Mouse (Mus musculus) forebrain, embryonic 15.5 days (tissue): ENCODE results near the gene Rpl41. TPM values are rescaled to one million over a fixed set of nuclear protein-coding genes. Genes with fewer than 3 reads are reported as not detected.
"Not testable (repeated sequence)": the region's sequence is repeated elsewhere in the genome, so short reads cannot be mapped to it uniquely, and the experiment has no call there.

Experiments
- ATAC-seq: fragments of 200-750 bp; cut with Nextera tagmentation; replicated peaks from 2 replicates; pipeline ENCODE4 v1.8.0; 2017; ENCODE audit warnings: mild to moderate bottlenecking, moderate TSS enrichment, moderate library complexity
- H3K27ac ChIP-seq: fragments of 300-500 bp; sonication (generic); replicated peaks from 2 replicates; pipeline ENCODE4 v1.5.1; 2015; ENCODE audit warnings: mild to moderate bottlenecking, inconsistent platforms
- H3K27me3 ChIP-seq: fragments of 300-500 bp; sonication (generic); 2 replicates; pipeline ENCODE4 v1.6.1; 2015; ENCODE audit warnings: inconsistent platforms
- H3K36me3 ChIP-seq: fragments of 300-500 bp; sonication (generic); 2 replicates; pipeline ENCODE4 v1.6.1; 2015; ENCODE audit warnings: mild to moderate bottlenecking, inconsistent platforms
- H3K4me1 ChIP-seq: fragments of 300-500 bp; sonication (generic); 2 replicates; pipeline ENCODE4 v1.6.1; 2015; ENCODE audit warnings: inconsistent platforms
- H3K4me2 ChIP-seq: fragments of 300-500 bp; sonication (generic); replicated peaks from 2 replicates; pipeline ENCODE4 v1.6.1; 2015; ENCODE audit warnings: mild to moderate bottlenecking, inconsistent platforms
- H3K4me3 ChIP-seq: fragments of 300-500 bp; sonication (generic); 2 replicates; pipeline ENCODE4 v1.5.1; 2015; ENCODE audit warnings: mild to moderate bottlenecking, inconsistent platforms
- H3K9ac ChIP-seq: fragments of 300-500 bp; sonication (generic); replicated peaks from 2 replicates; pipeline ENCODE4 v1.6.1; 2015; ENCODE audit warnings: mild to moderate bottlenecking, inconsistent platforms
- H3K9me3 ChIP-seq: fragments of 300-500 bp; sonication (generic); 2 replicates; pipeline ENCODE4 v1.6.1; 2016; ENCODE audit warnings: inconsistent platforms
- WGBS: fragments of 180-500 bp; shearing (Covaris S2); methylation state at CpG from one replicate; pipeline ENCODE4 v1.1.7; 2015; ENCODE audit warnings: mixed read lengths; 5-methylcytosine and 5-hydroxymethylcytosine counted together
- polyA plus RNA-seq: library from polyadenylated mRNA; unstranded; fragments of >200 nt; fragmentation: Nextera tagmentation; extraction: Ambion mirVana; gene quantifications from 2 replicates; pipeline ENCODE4 v1.2.1, GENCODE M21; 2015

Gene Rpl41
- polyA plus RNA-seq, 1 experiment from 2014 or later: 2,336 TPM

DNA sequence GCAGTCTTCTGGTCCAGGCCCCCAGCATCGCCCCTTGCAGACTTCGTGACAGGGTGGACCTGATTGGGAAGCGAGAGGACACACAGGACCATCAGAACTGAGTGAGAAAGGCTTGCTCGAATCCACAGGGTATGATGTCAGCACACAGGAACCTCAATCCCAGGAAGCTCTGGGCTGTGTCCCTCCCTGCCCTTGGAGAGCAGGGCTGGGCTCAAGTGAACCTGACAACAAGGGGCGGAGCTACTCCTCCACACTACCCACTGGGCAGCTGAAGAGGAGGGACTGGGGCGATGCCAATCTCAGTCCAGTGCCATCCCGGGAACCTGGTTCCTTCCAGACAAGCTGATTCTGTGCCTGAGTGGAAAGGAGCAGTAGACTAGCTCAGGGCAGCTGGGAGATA lies 34.5 kb upstream of the Rpl41 start:
- Histone ChIP-seq H3K4me3 (no peak overlapping the region), H3K9ac (no peak overlapping the region), H3K9me3 (no peaks in the 10 kb centered on the region), H3K4me2 (no peak overlapping the region), H3K4me1 (no peaks in the 10 kb centered on the region), H3K27me3 (peaks cover 16% of the 10 kb centered on the region), H3K27ac (no peak overlapping the region), H3K36me3 (no peaks in the 10 kb centered on the region)
- WGBS: 18% methylated on average over 7 of the region's 7 CpGs
- no peak for ATAC-seq

DNA sequence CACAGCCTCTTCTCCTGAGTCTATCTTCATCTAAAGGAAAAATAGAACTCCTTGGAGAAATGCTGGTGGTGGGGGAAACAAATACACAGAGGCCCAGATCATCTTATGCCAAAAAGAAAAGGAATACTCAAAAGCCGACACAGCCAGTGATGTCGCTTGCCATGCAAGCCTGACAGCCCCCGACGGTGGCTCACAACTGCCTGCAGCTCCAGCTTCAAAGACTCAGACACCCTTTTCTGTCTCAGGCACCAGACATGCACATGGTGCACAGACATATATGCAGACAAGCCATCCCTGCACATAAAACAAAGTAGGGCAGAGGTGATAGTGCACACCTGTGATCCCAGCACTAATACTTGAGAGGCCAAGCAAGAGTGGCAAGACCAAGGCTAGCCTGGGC lies 30.6 kb upstream of the Rpl41 start:
- Histone ChIP-seq H3K36me3 (no peaks in the 10 kb centered on the region), H3K4me1 (no peaks in the 10 kb centered on the region), H3K9ac (no peak overlapping the region), H3K4me2 (no peak overlapping the region), H3K4me3 (no peak overlapping the region), H3K27me3 (no peaks in the 10 kb centered on the region), H3K9me3 (no peaks in the 10 kb centered on the region), H3K27ac (no peak overlapping the region)
- no peak for ATAC-seq
- 82% methylated on average over 4 of the region's 4 CpGs for WGBS

DNA sequence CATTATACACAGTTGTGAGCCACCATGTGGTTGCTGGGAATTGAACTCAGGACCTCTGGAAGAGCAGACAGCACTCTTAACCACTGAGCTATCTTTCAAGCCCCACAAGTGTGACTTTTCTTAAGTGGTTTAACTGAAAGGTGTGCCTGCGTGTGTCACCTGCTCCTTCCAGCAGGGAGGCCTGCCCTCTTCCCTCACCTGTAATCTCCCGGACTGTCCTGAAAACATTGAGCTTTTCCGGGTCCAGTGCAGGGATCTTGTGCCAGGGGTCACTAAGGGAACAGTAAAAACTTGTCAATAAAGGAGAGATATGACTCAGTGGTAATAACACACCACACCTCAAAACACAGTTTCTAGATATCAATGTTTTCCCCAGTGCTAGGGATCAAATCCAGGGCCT lies 30.2 kb upstream of the Rpl41 start:
- no peak overlapping the region for H3K4me2 ChIP-seq
- no peaks in the 10 kb centered on the region for H3K4me1 ChIP-seq
- H3K36me3 ChIP-seq: no peaks in the 10 kb centered on the region
- H3K9ac ChIP-seq: no peak overlapping the region
- H3K27me3 ChIP-seq: no peaks in the 10 kb centered on the region
- no peak for ATAC-seq
- WGBS: 86% methylated on average over 3 of the region's 3 CpGs
- H3K27ac ChIP-seq: no peak overlapping the region
- H3K9me3 ChIP-seq: no peaks in the 10 kb centered on the region
- H3K4me3 ChIP-seq: no peak overlapping the region

DNA sequence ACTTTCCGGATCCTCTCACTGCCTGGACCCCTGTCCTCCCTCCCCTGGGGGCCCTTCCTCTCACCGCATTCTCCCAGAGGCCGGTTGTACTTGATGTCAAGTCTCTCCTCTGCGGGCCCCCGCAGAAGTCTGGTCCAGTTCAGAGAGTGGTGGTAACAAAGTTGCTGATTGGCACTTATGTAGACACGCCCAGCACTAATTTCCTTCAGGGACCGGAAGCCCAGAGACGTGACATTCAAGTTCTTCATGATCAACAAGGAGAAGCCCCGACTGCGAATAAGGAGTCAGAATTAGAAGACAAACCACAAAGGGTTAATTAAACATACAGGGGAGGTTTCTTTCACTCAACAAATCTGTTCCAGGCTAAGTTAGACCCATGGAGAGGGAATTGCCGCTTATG lies 29.2 kb upstream of the Rpl41 start:
- Histone ChIP-seq H3K27me3 (no peaks in the 10 kb centered on the region), H3K4me1 (no peaks in the 10 kb centered on the region), H3K4me2 (no peak overlapping the region), H3K9ac (no peak overlapping the region), H3K9me3 (no peaks in the 10 kb centered on the region), H3K36me3 (no peaks in the 10 kb centered on the region), H3K4me3 (no peak overlapping the region), H3K27ac (no peak overlapping the region)
- no peak for ATAC-seq
- WGBS: 85% methylated on average over 11 of the region's 11 CpGs

DNA sequence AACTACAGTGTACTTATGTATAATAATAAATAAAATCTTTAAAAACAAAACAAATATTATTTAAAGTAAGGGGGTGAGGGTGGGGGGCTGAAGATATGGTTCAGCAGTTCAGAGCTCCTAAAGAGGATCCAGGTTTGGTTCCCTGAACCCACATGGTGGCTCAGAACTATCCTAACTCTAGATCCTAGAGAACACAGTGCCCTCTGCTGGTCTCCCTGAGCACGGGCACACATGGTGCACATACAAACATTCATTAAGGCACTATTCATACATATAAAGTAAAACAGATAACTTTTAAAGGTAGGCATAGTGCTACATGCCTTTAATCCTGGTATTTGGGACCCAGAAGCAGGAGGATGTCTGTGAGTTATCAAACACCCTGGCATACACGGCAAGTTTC lies 26.0 kb upstream of the Rpl41 start:
- no peak for ATAC-seq
- Histone ChIP-seq H3K4me2 (no peak overlapping the region), H3K27me3 (no peaks in the 10 kb centered on the region), H3K9ac (no peak overlapping the region), H3K36me3 (no peaks in the 10 kb centered on the region), H3K4me3 (no peak overlapping the region), H3K4me1 (no peaks in the 10 kb centered on the region), H3K27ac (no peak overlapping the region), H3K9me3 (no peaks in the 10 kb centered on the region)
- WGBS: 90% methylated on average over 2 of the region's 2 CpGs

DNA sequence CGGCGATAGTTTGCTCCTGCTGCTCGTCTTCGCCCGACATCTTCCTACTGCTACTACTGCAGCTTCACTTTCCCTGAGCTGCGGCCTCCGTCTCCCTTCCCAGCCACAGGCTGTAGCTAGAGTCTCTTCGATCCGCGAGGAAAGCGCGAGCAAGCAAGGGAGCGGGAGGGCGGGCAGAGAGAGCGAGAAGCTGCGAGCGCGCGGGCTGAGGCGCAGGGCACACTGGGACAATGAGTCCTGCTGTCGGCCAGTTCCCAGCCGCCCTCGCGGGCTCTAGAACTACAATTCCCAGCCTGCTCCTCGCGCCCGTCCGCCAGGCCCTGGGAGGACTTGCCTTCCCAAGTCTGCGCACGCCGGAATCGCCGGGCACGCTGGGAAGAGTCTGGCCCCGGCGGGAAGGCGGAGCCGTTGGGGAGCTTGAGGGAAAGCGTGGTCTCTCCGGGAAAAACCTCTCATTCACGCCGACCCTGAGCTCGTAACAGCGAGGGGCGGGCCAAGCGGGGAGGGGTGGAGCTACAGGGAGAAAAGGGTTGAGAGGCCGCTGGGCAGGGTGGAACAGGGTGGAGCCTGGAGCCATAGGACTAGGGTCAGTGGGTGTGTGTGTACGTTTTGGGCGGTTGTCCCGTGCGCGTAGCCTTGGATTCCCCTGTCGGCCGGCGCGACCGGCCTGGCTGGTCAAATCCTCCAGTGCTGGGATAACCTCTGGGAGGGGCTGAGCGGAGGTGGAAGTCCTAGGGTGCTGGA lies 16.9 kb upstream of the Rpl41 start, which contains the start of gene Pa2g4:
Pa2g4 (minus strand) TSS at position 200 of the 744 bp plus-strand sequence.
- H3K4me1 ChIP-seq: peaks cover 18% of the 10 kb centered on the region
- H3K27ac ChIP-seq: peak within 1 kb of the TSS; percentile 95
- peak within 1 kb of the TSS; percentile 95 for H3K4me2 ChIP-seq
- peak within 1 kb of the TSS; percentile 90 for H3K4me3 ChIP-seq
- peaks cover 26% of the 10 kb centered on the region for H3K36me3 ChIP-seq
- no peaks in the 10 kb centered on the region for H3K9me3 ChIP-seq
- ATAC-seq: peak; percentile 100
- under 1% methylated on average over 58 of the region's 58 CpGs for WGBS
- H3K9ac ChIP-seq: peak within 1 kb of the TSS; percentile 92
- H3K27me3 ChIP-seq: no peaks in the 10 kb centered on the region

DNA sequence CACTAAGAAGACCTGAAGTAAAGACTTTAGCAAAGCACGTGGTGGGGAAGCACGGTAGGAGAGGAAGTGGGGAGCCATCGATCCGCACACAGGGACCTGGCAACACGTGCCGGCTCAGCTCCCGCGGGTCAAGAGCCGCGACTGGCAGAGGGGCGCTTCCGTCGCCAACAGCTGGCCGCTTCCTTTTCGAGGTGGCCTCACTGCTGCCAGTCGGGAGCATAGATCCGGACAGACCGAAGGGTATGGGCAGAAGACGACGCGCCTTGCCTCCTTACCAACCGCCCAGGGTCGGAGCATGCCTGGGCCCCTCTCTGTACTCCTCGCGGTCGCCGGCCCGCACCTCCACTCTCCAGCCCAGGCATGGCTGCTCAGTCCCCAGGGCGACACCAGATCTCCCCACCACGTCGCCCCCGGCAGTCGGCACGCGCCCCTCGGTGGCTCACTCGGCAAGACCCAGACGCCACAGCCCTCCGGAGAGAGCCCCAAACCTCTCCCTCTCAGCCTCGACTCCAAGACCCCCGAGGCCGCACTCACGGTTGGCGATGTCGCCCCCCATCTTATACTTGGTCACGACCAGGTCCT lies 16.2 kb upstream of the Rpl41 start:
- Histone ChIP-seq H3K4me2 (peak overlapping the region; percentile 95), H3K9ac (peak overlapping the region; percentile 92), H3K27ac (peak overlapping the region; percentile 95), H3K36me3 (peaks cover 33% of the 10 kb centered on the region), H3K4me1 (peaks cover 18% of the 10 kb centered on the region), H3K9me3 (no peaks in the 10 kb centered on the region), H3K27me3 (no peaks in the 10 kb centered on the region), H3K4me3 (peak overlapping the region; percentile 90)
- under 1% methylated on average over 46 of the region's 46 CpGs for WGBS
- ATAC-seq: peak; percentile 55

DNA sequence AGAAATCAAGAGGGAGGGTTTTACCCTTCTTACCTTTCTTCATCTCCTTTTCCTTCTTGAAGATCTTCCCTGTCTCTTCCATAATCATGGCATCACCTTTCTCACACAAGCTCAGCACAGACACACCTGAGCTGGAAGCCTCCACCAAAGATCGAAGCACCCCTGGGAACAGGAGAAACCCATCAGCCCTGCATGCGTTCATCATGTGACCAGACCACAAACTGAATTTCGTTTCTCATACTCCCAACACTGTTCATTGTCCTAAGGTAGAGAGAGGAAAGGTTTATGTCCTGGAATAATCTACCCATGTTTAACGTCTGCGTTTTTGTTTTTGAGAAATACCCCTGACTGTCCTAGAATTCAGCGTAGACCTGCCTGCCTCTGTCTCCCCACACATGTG lies 14.4 kb upstream of the Rpl41 start:
- Histone ChIP-seq H3K9me3 (no peaks in the 10 kb centered on the region), H3K27ac (no peak overlapping the region), H3K9ac (no peak overlapping the region), H3K27me3 (no peaks in the 10 kb centered on the region), H3K4me1 (peaks cover 18% of the 10 kb centered on the region), H3K4me2 (no peak overlapping the region), H3K4me3 (no peak overlapping the region), H3K36me3 (peaks cover 50% of the 10 kb centered on the region)
- no peak for ATAC-seq
- WGBS: 89% methylated on average over 6 of the region's 6 CpGs

DNA sequence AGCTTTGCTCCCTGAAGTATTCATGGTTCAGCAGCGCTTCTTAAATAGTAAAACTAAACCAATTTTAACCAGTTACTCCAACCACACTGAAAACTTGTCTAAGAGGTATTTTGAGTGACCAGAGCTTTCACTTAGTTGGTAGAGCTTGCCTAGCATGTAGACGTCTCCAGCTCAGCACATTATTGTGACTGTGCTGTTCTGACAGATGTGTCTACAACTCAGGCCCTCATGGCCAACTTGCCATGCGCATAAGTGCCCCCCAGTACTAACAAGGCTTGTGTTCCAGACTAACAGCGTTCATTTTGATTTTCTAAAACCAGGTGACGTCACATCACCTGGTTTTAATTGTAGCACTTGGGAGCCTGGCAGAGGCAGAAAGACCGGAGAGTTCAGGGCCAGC lies 7.9 kb upstream of the Rpl41 start:
- Histone ChIP-seq H3K27ac (no peak overlapping the region), H3K36me3 (peaks cover 47% of the 10 kb centered on the region), H3K9me3 (no peaks in the 10 kb centered on the region), H3K9ac (no peak overlapping the region), H3K4me1 (no peaks in the 10 kb centered on the region), H3K27me3 (no peaks in the 10 kb centered on the region), H3K4me3 (no peak overlapping the region), H3K4me2 (no peak overlapping the region)
- 89% methylated on average over 6 of the region's 6 CpGs for WGBS
- ATAC-seq: no peak

DNA sequence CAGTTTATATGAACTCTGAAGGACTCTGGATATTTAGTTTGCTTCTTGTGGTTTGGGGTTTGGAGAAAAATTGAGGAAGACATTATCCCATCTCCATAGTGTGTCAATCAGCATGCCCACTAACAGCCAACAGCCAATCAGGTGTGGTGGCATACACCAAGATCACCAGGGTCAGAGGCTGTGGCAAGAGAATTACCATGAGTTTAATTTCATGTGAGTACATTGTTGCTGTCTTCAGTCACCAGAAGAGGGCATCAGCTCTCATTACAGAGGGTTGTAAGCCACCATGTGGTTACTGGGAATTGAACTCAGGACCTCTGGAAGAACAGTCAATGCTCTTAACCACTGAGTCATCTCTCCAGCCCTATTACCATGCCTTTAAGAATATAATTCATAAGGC lies 7.2 kb upstream of the Rpl41 start:
- Histone ChIP-seq H3K9me3 (no peaks in the 10 kb centered on the region), H3K4me2 (no peak overlapping the region), H3K36me3 (peaks cover 40% of the 10 kb centered on the region), H3K4me3 (no peak overlapping the region), H3K27ac (no peak overlapping the region), H3K9ac (no peak overlapping the region), H3K27me3 (no peaks in the 10 kb centered on the region), H3K4me1 (no peaks in the 10 kb centered on the region)
- ATAC-seq: no peak

DNA sequence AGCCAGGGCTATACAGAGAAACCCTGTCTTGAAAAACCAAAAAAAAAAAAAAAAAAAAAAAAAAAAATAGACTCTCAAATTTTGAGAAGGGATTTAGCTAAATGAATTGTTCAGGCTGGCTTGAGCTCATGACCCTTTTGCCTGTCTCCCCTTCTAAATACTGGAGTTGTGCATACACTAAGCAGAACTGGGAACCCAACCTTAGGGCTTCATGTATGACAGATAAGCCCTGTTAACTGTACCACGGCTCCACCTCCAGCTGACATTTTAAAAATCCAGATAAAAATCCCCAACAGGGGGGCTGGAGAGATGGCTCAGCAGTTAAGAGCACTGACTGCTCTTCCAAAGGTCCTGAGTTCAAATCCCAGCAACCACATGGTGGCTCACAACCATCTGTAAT lies 6.5 kb upstream of the Rpl41 start:
- H3K27me3 ChIP-seq, H3K4me2 ChIP-seq, ATAC-seq, H3K9me3 ChIP-seq, H3K9ac ChIP-seq, H3K27ac ChIP-seq, H3K4me1 ChIP-seq, H3K4me3 ChIP-seq: not testable (repeated sequence)
- H3K36me3 ChIP-seq: peaks cover 33% of the 10 kb centered on the region
- WGBS: 95% methylated on average over 1 of the region's 1 CpGs

DNA sequence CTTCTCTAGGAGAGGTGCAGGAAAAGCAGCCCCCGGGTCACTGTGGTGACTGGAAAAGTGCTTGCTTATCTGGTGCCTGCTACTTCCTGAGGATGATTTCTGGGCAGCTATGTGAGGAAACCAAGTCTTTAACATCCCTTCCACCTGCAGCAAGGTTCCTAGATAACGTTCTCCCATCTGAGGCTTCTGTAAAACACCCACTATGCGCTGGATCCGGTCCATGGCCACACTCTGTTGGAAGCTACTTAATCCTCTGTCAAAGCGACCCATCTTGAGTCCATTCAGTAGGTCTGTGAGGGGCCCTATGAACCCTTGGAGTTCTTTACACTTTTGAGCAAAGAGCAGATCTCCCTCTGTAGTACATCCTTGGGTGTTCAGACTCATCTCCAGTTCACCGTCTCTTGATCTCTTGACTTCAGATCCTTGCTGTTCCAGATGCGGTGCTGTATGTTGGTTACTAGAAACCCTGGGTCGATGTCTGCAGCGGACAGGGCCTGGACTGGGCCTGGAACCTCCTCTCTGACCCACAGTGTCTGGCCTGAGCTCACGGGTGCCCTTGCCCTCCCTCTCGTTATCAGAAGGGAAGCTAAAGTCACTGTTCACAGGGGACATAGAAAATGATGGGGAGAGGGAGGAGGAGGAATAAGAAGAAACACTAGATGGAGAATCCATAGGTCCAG lies 1.2 kb upstream of the Rpl41 start:
- Histone ChIP-seq H3K27ac (peak overlapping the region; percentile 97), H3K4me1 (peaks cover 14% of the 10 kb centered on the region)
- 94% methylated on average over 11 of the region's 11 CpGs for WGBS
- H3K4me3 ChIP-seq, H3K36me3 ChIP-seq, H3K9ac ChIP-seq, H3K4me2 ChIP-seq, H3K27me3 ChIP-seq, ATAC-seq, H3K9me3 ChIP-seq: not testable (repeated sequence)
